Mouse (Mus musculus) megakaryocyte, embryonic 14.5 days (primary cell): ENCODE results near the gene 1110004F10Rik.

Experiments used
- FLI1 ChIP-seq: IDR thresholded peaks from 2 replicates; pipeline ENCODE4 v1.6.1; 2012; ENCODE audit warnings: low read length, inconsistent platforms, mixed read lengths
- GATA1 ChIP-seq: IDR thresholded peaks from 3 replicates; pipeline ENCODE4 v1.6.1; 2012; ENCODE audit warnings: mixed read lengths, low read length, inconsistent platforms, borderline replicate concordance

GRCm38 (mm10) chr7:116122981-116123596, 83.9 kb downstream of the 1110004F10Rik start:
- no peak for TF ChIP-seq FLI1
- TF ChIP-seq GATA1, result no peak
